Mouse (Mus musculus): ENCODE data around the gene Sim2. TPM values are rescaled to one million over a fixed set of nuclear protein-coding genes. Genes with fewer than 3 reads are reported as not detected.

Gene Sim2
- not detected for total RNA-seq (2021)
- long read RNA-seq, experiment 1: 0 reads
- long read RNA-seq, experiment 2: 0 reads

DNA sequence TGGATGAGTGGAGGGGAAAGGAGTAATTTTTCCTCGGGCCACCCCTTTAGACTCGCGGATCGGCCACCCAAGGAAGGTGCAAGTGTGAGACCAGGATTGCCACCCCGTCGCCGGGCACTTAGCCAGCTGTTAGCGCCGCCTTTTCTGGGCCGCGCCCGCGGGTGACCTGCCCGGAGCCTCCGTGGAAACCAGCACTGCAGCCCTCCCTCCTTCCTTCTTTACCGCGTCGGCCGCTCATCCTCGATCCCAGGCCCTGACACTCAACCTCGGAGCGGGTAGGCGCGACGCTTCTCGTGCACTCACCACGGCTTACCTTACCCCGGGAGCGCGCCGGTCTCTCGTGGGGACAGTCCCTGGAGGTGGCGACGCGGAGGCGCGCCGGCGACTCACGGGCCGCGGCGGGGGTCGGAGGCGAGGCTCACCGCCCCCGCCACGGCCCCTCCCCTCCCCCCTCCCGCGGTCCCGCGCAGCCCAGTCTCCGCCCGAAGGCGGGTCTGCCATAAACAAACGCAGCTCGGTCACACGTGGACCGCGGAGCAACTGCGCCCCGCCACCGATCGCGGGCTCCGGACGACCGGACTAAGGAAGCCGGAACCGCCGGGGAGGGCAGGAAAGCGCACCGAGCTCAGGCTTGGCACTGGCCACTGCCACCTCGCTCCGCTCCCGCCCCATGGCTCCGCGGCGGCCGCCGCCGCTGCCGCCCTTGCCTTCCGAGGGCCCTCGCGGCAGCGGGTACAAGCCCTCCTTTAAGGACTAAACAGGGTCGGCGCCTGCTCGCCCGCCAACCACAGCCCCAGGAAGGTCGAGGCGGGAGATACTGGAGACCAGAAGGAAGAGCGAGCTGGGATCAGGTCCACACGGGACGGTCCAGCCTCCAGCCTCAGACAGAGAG lies at the start of gene Sim2:
TSS of gene Sim2 (plus strand) at position 221 of the 892 bp plus-strand sequence.
- peak in 1 of 2 experiments; percentile 39 for DNase-seq (ENCODE audit: low spot score in 2 of 2)

- no peak for DNase-seq (ENCODE audit: low spot score in 2 of 2)
Measured at GRCm38 (mm10) chr16:94037280-94037679, 47.5 kb upstream of the Sim2 start.

- DNase-seq (ENCODE audit: low spot score in 2 of 2): peak; percentile 54 to 59
Measured at GRCm38 (mm10) chr16:94038272-94038985, 46.3 kb upstream of the Sim2 start.

GRCm38 (mm10) chr16:94038986-94039341 lies 45.8 kb upstream of the Sim2 start:
- no peak for DNase-seq (ENCODE audit: low spot score in 2 of 2)

DNA sequence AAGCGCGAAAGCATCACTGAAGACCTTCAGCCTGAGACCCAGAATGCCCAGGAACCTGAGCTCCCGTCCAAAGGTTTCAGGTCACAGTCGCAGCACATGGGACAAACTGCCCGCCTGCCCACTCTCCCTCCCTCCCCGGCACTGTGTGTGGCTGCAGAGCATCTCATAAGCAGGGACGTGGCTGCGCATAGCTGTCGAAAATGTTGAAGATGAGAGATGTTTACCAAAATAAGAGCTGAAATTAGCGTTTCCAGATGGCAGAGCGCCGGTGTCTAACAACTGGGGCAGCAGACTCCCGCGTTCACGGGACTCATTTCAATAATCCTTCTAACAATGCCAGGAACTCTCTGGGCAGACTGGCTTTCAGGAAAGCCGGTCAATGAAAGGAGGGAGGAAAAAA lies 44.2 kb upstream of the Sim2 start:
- DNase-seq (ENCODE audit: low spot score in 2 of 2): no peak

GRCm38 (mm10) chr16:94041065-94041712 lies 43.5 kb upstream of the Sim2 start:
- DNase-seq (ENCODE audit: low spot score in 2 of 2): no peak

DNA sequence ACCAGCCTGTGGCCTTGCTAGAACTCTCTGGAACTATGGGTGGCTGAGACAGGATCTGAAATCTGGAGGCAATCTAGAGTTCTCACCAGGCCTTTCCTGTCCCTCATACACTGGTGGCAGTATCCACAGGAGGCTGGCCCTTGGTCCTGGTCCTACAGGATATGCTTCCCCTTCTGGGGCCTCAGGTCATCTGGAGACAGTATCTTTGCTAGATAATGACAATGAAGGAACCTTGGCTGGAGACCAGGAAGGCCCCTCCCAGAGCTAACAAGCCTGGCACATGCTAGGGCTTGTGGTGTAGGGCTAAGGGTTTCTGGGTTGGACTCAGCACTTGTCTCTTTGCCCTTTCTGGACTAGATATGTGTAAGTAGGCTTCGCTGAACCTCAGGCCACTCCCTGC lies 40.9 kb upstream of the Sim2 start:
- DNase-seq (ENCODE audit: low spot score in 2 of 2): no peak

- no peak for DNase-seq (ENCODE audit: low spot score in 2 of 2)
Measured at GRCm38 (mm10) chr16:94044996-94045395, 39.7 kb upstream of the Sim2 start.

DNA sequence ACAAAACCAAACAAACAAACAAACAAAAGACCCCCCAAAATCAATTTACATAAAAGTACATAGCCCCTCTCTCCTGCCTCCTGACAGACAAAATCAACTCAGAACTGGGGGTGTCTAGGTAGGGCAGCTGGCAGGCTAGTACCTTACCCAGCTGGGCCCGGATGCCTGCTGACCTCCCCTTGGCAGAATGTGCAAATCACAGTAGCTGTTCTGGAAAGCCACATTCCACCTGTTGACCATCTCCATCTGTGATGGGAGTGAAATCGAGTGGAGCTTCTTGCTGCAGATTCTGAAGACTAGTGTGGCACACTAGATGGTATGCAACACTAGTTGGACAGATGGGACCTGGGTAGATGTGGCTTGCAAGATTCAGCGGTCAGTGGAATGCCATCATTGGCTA lies 34.4 kb upstream of the Sim2 start:
- DNase-seq (ENCODE audit: low spot score in 2 of 2): no peak

- no peak for DNase-seq (ENCODE audit: low spot score in 2 of 2)
Measured at GRCm38 (mm10) chr16:94055176-94055575, 29.6 kb upstream of the Sim2 start.

- no peak for DNase-seq (ENCODE audit: low spot score in 2 of 2)
Measured at GRCm38 (mm10) chr16:94055576-94055975, 29.2 kb upstream of the Sim2 start.

- DNase-seq (ENCODE audit: low spot score in 2 of 2): no peak
Measured at GRCm38 (mm10) chr16:94059820-94060219, 24.9 kb upstream of the Sim2 start.

DNA sequence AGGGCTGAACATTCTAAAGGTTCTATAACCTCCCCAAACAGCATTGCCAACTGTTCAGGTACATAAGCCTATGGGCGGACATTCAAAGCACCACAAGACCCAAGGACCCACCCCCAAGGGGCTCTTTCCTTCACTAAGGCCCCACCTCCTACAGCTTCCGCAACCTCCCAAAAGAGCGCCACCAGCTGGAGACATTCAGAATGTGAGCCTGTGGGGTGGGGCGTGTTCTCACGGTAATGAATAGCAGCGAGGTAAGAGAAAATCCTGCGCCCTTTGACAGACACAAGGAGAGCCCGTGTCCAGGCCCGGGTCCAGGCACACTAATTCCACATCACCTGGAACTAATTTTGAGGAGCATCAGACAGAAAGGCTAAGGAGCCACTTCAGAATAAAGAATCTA lies 20.5 kb upstream of the Sim2 start:
- DNase-seq (ENCODE audit: low spot score in 2 of 2): no peak

GRCm38 (mm10) chr16:94065728-94066674 lies 18.7 kb upstream of the Sim2 start:
- DNase-seq (ENCODE audit: low spot score in 2 of 2): no peak

- no peak for DNase-seq (ENCODE audit: low spot score in 2 of 2)
Measured at GRCm38 (mm10) chr16:94066771-94067170, 18.0 kb upstream of the Sim2 start.

GRCm38 (mm10) chr16:94067280-94067679 lies 17.5 kb upstream of the Sim2 start:
- DNase-seq (ENCODE audit: low spot score in 2 of 2): no peak

GRCm38 (mm10) chr16:94069061-94069460 lies 15.7 kb upstream of the Sim2 start:
- no peak for DNase-seq (ENCODE audit: low spot score in 2 of 2)

DNA sequence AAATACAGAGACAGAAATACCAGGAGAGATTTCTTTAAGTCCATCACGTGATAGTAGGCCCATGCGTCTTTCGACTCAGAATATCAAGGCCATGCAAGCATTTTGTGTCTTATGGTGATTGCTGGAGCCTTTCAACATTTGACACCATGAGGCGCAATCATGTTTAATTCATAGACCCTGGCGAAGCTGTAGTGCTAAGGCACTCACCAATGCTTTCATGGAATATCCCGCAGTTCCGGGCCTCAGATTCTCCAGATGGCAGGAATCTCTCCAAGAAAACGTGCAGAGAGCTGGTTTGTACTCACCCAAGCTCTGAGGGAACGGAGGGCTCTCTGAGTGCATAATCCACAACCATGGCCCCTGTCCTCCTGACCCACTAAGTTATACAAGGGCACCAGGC lies 13.8 kb upstream of the Sim2 start:
- DNase-seq (ENCODE audit: low spot score in 2 of 2): no peak

GRCm38 (mm10) chr16:94071468-94071867 lies 13.3 kb upstream of the Sim2 start:
- DNase-seq (ENCODE audit: low spot score in 2 of 2): no peak

DNA sequence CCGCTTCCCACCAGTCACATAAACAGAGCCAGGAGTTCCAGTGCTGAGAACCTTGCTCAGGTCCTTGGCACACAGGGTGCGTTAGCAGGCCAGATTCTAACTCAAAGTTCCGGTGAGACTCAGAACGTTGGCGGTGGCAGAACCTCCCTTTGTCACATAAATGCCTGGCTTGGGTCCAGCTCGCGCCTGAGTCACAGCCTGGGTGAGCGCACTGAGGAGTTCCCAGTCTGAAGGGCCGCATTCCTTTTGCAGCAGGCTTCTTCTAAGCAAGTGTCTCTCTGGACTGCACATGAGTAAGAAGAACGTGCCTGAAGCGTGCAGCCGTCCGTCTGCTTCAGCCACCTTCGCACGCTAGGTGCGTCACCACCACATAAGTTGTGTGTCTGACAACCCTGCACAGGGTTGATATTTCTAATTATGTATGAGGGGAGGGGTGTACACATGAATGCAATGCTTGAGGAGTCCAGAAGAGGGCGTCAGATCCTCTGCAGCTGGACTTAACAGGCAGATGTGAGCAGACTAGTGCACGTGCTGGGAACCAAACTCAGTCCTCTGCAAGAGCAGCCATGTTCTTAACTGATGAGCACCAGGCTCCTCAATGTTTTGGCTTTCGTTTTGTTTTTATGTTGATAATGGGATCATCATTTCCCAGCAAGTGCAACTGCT lies 9.2 kb upstream of the Sim2 start:
- peak; percentile 65 to 77 for DNase-seq (ENCODE audit: low spot score in 2 of 2)
